Mouse (Mus musculus): ENCODE measurements at regions not wholly inside any gene's neighbourhood (a gene's known extent, or its start where the extent isn't known, plus 50 kb on each side); places are given as distances from the start of the nearest gene placed in this dataset.

- no peak for DNase-seq (ENCODE audit: low spot score)
Measured at GRCm38 (mm10) chr12:8844748-8845147, 73.6 kb downstream of the Sdc1 start.

GRCm38 (mm10) chr12:8845443-8845842 is 74.3 kb downstream of the Sdc1 start:
- no peak for DNase-seq (ENCODE audit: low spot score)

- no peak for DNase-seq (ENCODE audit: low spot score)
Measured at GRCm38 (mm10) chr12:8846425-8847226, 74.8 kb upstream of the Laptm4a start.

GRCm38 (mm10) chr12:8847227-8847857 is 74.1 kb upstream of the Laptm4a start:
- DNase-seq (ENCODE audit: low spot score) = no peak

GRCm38 (mm10) chr12:8847858-8848383 is 73.5 kb upstream of the Laptm4a start:
- DNase-seq (ENCODE audit: low spot score) = no peak

GRCm38 (mm10) chr12:8853858-8854257 is 67.6 kb upstream of the Laptm4a start:
- no peak for DNase-seq (ENCODE audit: low spot score)

- DNase-seq (ENCODE audit: low spot score) = peak; percentile 59
Measured at GRCm38 (mm10) chr12:8854401-8854800, 67.1 kb upstream of the Laptm4a start.

- no peak for DNase-seq (ENCODE audit: low spot score)
Measured at GRCm38 (mm10) chr12:8855119-8855518, 66.3 kb upstream of the Laptm4a start.

- DNase-seq (ENCODE audit: low spot score) = no peak
Measured at GRCm38 (mm10) chr12:8856051-8856543, 65.4 kb upstream of the Laptm4a start.

GRCm38 (mm10) chr12:8857308-8857707 is 64.2 kb upstream of the Laptm4a start:
- no peak for DNase-seq (ENCODE audit: low spot score)

GRCm38 (mm10) chr12:8858748-8859147 is 62.7 kb upstream of the Laptm4a start:
- no peak for DNase-seq (ENCODE audit: low spot score)

GRCm38 (mm10) chr12:8859588-8859987 is 61.9 kb upstream of the Laptm4a start:
- no peak for DNase-seq (ENCODE audit: low spot score)

GRCm38 (mm10) chr12:8864830-8865229 is 56.6 kb upstream of the Laptm4a start:
- DNase-seq (ENCODE audit: low spot score) = no peak

GRCm38 (mm10) chr12:8865250-8865649 is 56.2 kb upstream of the Laptm4a start:
- DNase-seq (ENCODE audit: low spot score) = no peak

GRCm38 (mm10) chr12:8867104-8867503 is 54.4 kb upstream of the Laptm4a start:
- DNase-seq (ENCODE audit: low spot score) = no peak

GRCm38 (mm10) chr12:8868690-8869089 is 52.8 kb upstream of the Laptm4a start:
- DNase-seq (ENCODE audit: low spot score) = no peak

- no peak for DNase-seq (ENCODE audit: low spot score)
Measured at GRCm38 (mm10) chr12:8869190-8869589, 52.3 kb upstream of the Laptm4a start.

Data from adipocyte (in vitro differentiated cells).